Mouse (Mus musculus) megakaryocyte-erythroid progenitor cell, adult 5-6 weeks (primary cell): ENCODE results near the gene Slc25a33. TPM values are rescaled to one million over a fixed set of nuclear protein-coding genes. Genes with fewer than 3 reads are reported as not detected.

Source experiments
- ATAC-seq: replicated peaks from 2 replicates; pipeline ENCODE4 v1.8.0; 2016; ENCODE audit warnings: mild to moderate bottlenecking, inconsistent platforms; ENCODE audit not compliant: severe bottlenecking, poor library complexity, low FRiP score, low TSS enrichment
- total RNA-seq, 2 experiments: library from RNA; stranded (forward) in 1 of 2; stranded (reverse) in 1 of 2; fragments of 200-1000, 215-1000 nt in 1 of 2; fragments of >200 nt in 1 of 2; fragmentation: Nextera tagmentation in 1 of 2; gene quantifications; 2 replicates each; pipeline ENCODE4 v1.2.3; 2014 to 2017

The Slc25a33 gene
- total RNA-seq, 2 experiments from 2014 or later = 8.1 to 16.3 TPM

DNA sequence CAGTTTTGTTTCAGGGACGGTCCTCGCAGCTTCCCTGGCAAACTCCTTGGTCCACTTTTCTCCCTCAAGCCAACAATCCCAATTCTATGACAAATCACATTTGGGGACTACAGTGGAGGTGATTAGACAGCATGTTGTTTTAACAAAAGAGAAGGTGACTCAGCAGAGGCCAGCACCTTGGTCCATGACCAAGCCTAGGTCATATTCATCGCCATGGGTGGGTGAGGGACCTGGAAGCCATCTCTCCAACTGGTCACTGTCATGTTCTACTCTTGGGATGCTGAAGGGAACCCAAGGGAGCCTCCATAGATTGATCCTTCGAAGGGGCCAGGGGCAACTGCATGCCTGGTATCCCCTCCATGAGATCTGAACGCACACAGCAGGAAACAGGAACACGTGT lies 39.8 kb downstream of the Slc25a33 start:
- no peak for ATAC-seq

- no peak for ATAC-seq
Measured at GRCm38 (mm10) chr4:149733748-149734147, 40.3 kb downstream of the Slc25a33 start.

DNA sequence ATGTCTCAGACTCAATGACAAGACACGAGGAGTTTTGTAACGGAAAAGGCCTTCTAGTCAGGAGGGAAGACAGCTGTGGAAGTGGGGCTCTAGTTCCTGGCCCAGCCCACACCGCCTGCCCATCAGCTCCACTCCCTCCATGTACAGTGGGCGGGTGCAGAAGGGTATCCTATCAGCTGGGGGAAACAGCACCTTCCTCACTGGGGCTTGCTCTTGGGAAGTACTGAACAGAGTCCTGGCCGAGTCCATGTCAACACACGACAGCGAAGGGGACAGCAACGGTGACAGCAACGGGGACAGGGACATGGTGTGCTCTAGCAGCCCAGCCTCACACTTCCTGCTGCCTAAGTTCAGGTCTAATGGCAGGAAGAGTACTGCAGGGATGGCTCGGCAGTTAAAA lies 41.3 kb downstream of the Slc25a33 start:
- ATAC-seq = no peak

DNA sequence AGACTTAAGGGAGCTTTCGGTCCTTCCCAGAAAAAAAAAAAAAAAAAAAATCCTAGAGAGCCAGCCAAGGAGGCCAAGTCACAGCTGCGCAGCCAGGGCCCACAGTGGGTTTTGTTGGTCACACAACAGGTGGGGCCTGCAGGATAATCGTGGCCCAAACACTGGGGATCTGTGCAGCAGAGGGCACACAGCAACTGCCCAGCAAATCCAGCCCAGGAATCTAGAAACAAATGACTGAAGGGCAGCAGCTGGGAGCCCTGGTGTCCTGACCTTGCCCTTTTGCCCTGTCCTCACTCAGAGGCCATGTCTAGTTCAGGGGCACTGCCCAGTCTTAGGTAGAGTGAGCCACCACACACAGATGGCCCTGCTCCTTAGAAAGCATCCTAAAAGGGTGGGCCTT lies 41.8 kb downstream of the Slc25a33 start:
- ATAC-seq = no peak

DNA sequence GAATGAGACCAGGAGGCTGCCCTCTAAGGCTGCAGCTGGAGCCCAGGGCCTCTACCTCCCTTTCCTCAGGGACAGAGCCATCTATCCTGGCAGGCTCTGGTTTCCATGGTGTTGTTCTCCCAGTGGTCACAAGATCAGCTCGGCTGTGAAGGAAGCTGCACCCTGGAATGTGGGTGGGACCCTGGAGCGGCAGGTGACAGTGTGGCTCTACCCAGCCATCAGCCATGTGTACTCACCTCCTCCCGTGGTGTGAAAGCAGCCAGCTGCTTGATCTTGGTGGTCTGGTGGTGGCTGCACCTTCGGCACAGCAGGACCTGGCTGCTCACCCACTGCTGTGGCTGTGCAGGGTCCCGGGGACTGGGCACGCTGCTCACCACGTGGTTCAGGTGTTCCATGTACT lies 43.2 kb downstream of the Slc25a33 start:
- no peak for ATAC-seq

DNA sequence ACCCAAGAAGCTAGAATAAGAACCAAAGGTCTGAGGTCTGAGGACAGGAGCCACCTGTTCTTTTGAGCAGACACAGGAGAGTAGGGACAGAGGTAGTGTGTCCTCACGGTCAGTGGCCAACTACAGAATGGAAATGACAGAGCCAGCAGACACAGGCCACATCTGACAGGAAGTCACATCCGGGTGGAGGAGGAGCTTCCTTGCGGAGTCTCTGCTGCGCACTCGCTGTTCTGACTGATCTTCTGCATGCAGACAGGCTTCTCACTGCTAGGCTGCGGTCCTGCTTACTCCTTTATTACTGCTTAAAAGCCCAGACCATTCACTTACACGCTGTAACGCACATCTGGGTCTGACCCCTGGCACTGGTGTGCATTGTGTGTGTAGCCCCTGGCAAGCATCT lies 45.3 kb downstream of the Slc25a33 start:
- ATAC-seq = no peak

DNA sequence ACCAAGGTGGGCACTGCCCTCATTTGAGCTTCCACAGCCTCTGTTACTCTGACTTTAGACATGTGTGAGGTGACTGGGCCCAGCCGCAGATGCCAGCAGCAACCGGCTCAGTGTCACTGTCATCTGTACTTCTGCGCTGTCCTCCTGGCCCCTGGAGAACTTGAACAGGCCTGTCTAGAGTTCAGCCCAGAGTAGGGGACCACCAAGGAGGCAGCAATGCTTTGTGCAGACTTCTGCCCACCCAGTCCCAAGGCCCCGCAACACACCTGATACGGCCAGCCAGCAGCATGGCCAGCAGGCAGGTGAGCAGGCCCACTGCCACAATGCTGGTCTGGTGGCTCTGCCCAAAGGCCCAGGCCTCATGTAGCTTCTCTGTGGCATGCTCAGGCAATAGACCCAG lies 46.4 kb downstream of the Slc25a33 start:
- ATAC-seq = peak; percentile 13; the same call in 1 of the 2 replicates

DNA sequence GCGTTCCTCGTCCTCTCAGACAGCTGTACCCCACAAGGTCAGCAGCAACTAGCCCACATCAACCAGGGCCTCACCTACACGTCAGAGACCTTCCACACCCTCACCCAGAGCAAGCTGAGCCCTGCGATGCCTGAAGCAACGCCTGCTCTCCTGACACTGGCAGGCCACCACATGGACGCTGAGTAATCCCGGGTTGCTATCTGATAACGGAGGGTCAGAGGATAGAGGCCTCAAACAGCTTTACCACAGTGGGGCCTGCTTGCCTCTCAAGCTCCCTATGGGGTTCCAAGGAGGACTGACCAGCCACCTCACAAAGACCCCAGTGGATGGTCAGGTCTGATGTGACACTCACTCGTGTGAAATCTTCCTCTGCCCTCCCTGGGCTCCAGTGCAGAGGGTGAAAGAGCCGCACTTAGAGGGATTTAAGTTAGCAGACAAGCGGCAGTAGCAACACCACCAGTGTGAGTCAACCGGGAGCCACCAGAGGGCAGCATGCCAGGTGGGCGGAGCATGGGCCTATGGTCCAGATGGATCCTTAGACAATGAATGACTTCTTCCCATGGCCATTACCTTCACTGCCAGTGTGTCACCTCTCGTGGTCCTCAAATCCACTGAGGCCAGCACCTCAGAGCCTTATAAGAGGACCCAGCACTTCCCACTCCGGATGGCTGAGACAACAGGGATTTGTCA lies 48.3 kb downstream of the Slc25a33 start:
- peak; percentile 56 for ATAC-seq

GRCm38 (mm10) chr4:149724916-149725470 lies 49.1 kb downstream of the Slc25a33 start:
- ATAC-seq = no peak

- ATAC-seq = no peak
Measured at GRCm38 (mm10) chr4:149723855-149724731, 50.0 kb downstream of the Slc25a33 start.

DNA sequence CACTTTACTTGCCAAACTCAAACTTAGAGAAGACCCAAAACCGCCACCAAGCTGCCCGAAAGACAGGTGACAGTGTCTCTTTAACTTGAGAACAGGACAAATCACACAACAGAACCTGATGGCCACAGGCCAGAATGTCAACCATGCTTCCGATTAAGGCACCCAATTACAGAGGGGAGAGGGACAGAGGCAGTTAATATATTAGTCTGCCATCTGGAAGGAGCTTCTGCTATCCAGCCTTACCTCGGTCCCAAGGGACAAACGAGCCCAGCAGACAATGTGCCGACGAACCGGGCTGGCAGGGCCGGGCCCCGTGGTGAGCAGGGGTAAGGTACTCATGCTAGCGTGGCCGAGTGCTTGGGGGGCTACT lies 51.1 kb downstream of the Slc25a33 start:
- no peak for ATAC-seq

GRCm38 (mm10) chr4:149722104-149723020 lies 51.7 kb downstream of the Slc25a33 start:
- no peak for ATAC-seq

GRCm38 (mm10) chr4:149721163-149721562 lies 52.9 kb downstream of the Slc25a33 start:
- no peak for ATAC-seq

DNA sequence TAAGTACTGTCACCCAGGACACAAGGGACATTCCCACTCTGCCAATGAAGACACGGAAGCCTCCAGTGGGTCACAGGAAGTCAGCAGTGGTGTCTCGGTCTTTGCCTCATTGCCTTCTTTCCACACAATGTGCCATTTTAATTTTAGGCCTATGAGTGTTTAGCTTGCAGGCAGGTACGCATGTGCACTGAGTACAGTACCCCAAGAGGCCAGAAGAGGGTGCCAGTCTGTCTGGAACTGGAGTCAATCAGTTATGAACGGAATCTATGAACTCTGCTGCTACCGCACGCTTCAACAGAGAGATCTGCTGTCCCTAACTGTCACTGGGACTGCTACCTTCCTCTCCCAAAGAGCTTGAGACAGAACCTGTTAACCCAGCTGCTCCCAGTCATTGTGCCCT lies 54.4 kb downstream of the Slc25a33 start:
- ATAC-seq = peak; percentile 60

DNA sequence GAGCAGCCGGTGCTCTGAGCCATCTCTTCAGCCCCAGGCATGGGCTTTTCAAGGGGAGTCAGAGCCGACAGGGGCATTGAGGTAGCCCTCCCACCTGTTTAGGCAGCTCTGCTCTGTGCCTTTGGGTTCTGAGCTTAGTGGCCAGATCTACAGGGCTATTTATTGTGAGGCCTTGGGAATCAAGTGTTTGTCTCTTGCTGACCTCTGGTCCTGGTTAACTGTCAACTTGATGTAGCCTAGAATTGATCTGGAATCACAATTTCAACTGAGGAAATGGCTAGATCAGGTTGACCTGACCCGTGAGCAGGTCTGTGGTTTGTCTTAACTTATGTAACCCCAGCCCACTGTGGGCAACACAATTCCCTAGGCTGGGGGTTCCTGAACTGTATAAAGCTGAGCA lies 59.5 kb downstream of the Slc25a33 start:
- no peak for ATAC-seq

GRCm38 (mm10) chr4:149711955-149712354 lies 62.1 kb downstream of the Slc25a33 start:
- ATAC-seq = peak; percentile 45

GRCm38 (mm10) chr4:149711485-149711884 lies 62.6 kb downstream of the Slc25a33 start:
- no peak for ATAC-seq

DNA sequence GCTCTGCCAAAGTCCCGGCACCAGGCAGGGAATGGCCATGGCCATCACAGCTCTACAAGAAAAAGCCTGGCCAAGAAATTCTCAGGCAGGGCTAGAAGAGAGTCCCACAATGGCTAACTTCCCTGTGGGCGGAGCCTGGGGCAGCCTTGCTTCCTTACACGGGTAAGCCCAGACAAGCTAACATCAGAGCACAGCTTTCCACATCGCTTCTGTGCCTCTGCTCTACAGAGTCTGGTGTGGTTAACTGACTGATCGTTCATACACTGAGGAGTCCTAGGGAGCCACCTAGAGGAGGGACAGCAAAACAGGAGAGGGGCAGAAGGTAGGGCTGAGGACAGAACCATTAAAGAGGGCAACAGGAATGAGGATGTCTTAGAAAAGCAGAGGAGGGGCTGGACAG lies 63.6 kb downstream of the Slc25a33 start:
- peak; percentile 97 for ATAC-seq

DNA sequence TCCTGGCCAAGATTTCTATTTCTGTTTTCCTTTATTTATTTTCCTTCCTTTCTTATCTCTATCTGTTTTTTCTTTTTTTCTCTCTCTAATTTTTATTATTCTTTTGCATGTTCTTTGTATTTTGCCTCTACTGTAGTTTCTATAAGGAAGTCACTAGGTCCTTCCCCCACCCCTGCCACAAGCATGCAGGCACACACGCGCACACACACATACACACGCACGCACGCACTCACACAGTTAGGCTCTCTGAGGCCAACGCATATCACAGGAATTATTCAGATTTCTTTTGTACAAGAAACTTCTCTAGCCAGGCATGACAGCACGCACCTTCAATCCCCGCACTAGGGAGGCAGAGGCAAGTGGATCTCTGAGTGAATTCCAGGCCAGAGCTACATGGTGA lies 68.1 kb downstream of the Slc25a33 start:
- ATAC-seq = no peak

- 0 out of 2 replicates have a peak, but pooled peaks have one; percentile 42 for ATAC-seq
Measured at GRCm38 (mm10) chr4:149705298-149705697, 68.8 kb downstream of the Slc25a33 start.
